Mouse (Mus musculus): ENCODE data around the gene Fam163b.

DNA sequence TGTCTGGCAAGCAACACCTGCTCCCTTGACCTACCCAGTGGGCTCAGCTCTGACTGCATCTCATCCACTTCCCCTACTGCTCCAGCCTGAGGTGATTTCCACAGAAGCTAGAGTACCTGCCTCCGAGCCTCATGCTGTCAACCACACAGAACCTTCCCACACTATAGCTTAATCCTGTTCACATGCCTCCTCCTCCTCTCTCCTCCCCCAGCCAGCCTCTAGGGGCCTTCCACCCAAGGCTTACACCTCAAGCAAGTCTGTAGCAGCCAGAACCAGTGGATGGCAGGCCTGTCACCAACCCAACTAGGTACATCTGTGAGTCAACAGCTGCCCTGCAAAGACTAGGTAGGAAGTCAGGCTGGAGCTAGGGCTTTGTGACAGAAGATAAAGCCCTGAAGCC is 5.5 kb downstream of the Fam163b start:
- TF ChIP-seq CHD2 (IDR thresholded peaks at IDR 0.05; ENCODE audit: low read depth, low read length) (no peak), ZNF384 (IDR thresholded peaks at IDR 0.05; ENCODE audit: low read depth, low read length) (no peak), HCFC1 (IDR thresholded peaks at IDR 0.05; ENCODE audit: borderline replicate concordance, insufficient read depth, low read length) (no peak)
